8 mouse cellular contexts compared by ENCODE assay signal in the genomic region with DNA sequence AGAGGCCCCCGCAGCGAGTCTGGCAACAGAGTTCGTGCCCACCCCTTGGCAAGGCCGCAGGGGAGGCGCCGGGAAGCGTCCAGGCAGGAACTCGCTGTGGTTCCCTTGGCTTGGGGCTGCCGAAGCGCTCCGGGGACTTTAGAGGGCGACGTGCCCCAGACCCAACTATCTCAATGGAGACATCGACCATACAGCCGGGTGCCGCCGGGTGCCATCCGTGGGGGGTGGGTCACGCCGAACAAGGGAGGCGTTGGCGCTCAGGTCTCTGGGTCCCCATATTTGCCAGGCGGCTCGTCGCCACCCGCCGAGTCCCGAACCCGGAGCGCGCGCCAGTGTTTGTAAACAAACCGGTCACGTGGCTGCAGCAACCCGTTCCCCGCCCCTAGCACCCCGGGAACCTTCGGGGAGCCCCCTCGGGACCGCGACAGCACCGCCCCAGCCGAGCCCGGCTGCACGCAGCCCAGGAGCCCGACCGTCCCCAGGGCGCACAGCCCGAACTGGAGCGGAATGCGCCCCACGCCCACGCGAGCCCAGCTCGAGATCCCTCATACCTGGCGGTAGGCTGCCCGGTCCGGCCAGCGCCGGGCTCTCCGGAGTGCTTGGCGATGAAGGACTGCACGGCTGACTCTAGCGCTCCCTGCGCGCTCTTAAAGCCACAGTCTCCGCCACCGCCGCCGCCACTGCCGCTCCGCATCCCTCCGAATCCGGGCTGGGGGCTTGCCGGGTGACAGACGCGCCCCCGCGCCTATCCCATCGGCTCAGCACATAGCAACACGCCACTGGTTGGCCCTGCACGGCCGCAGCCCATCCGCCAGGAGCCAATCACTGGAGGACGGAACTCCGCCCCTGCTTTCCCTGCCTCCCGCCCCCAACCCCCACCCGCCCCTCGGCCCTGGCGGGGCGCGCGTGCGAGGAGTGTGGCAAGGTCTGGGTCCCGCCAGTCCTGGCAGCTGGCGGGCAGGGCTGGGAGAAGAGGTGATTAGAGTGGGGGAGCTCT. TPM values are rescaled to one million over a fixed set of nuclear protein-coding genes. Genes with fewer than 3 reads are reported as not detected.
DNase-seq lines count a peak whose midpoint lies in the region; ATAC-seq lines count a peak whose summit lies in the region.

A gene (minus strand): TSS at position 667 of the 997 bp plus-strand sequence.

- H3K4me1 ChIP-seq in hindbrain, embryonic 13.5 days (replicated peaks) = peaks cover 57% of the 10 kb centered on the region

- peak; percentile 99 for ATAC-seq in hindbrain, embryonic 13.5 days (ENCODE audit: low FRiP score)

- 0 out of 2 replicates have a peak, but pooled peaks cover 3% of the 10 kb centered on the region for H3K27me3 ChIP-seq in hindbrain, embryonic 13.5 days

- H3K9me3 ChIP-seq in hindbrain, embryonic 13.5 days = no peaks in the 10 kb centered on the region

- WGBS in hindbrain, embryonic 13.5 days = under 1% methylated on average over 95 of the region's 96 CpGs

- peak within 1 kb of the TSS; percentile 93 for H3K27ac ChIP-seq in hindbrain, embryonic 13.5 days

- DNase-seq in NIH3T3 (ENCODE audit: low read depth) = peak; percentile 93
- peak; percentile 98 for DNase-seq in cerebellum, adult 9-11 months
- DNase-seq in frontal cortex, postnatal 14 days (ENCODE audit: low spot score in 2 of 2) = peak; percentile 95 to 98
- peak; percentile 90 to 97 for DNase-seq in layer of hippocampus, postnatal 25 days (ENCODE audit: extremely low spot score in 1 of 2, low spot score in 1 of 2)
- DNase-seq in lung, postnatal 14 days = peak; percentile 95
- DNase-seq in ovary, postnatal 36 days (ENCODE audit: low spot score) = peak; percentile 98
- DNase-seq in thymus, postnatal 14 days = peak; percentile 98

- peak within 1 kb of the TSS; percentile 93 for H3K4me2 ChIP-seq in hindbrain, embryonic 13.5 days

- H3K36me3 ChIP-seq in hindbrain, embryonic 13.5 days = no peaks in the 10 kb centered on the region

- peak within 1 kb of the TSS; percentile 95 for H3K4me3 ChIP-seq in hindbrain, embryonic 13.5 days

- H3K9ac ChIP-seq in hindbrain, embryonic 13.5 days = peak within 1 kb of the TSS; percentile 87

RNA-seq across cellular contexts. Expression of the gene that starts here (rescaled TPM):
- 4.7 and 5.0 TPM in 2 replicates for polyA plus RNA-seq in hindbrain, embryonic 13.5 days (2015; fragmentation: Nextera tagmentation; extraction: Ambion mirVana)
- total RNA-seq in layer of hippocampus, postnatal 25 days (2021) = 10 to 100 TPM; 23.5 to 28.0 TPM

Comparison
In these comparisons a context has a peak if more than half of its experiments do, and no peak if none do; other contexts are left out.
1. Peak in every context shown above with its lines: DNase-seq, ATAC-seq, H3K4me3 ChIP-seq and H3K27ac ChIP-seq.